Mouse (Mus musculus) hindbrain, postnatal 0 days (tissue): ENCODE results near the gene Ins2. TPM values are rescaled to one million over a fixed set of nuclear protein-coding genes. Genes with fewer than 3 reads are reported as not detected.

ENCODE experiments used
- ATAC-seq: fragments of 200-750 bp; cut with Nextera tagmentation; 2 replicates; pipeline ENCODE4 v1.8.0; 2017; ENCODE audit warnings: mild to moderate bottlenecking, moderate TSS enrichment, moderate library complexity
- DNase-seq: peaks from one replicate; pipeline ENCODE4 v3.0.0-alpha.2; 2015; ENCODE audit warnings: low spot score
- H3K27ac ChIP-seq: fragments of 300-500 bp; sonication (generic); 2 replicates; pipeline ENCODE4 v1.5.1; 2014; ENCODE audit warnings: mild to moderate bottlenecking
- H3K27me3 ChIP-seq: fragments of 300-500 bp; sonication (generic); 2 replicates; pipeline ENCODE4 v1.6.1; 2014; ENCODE audit warnings: low read length, mixed read lengths; ENCODE audit not compliant: insufficient read depth
- H3K36me3 ChIP-seq: fragments of 300-500 bp; sonication (generic); 2 replicates; pipeline ENCODE4 v1.6.1; 2014; ENCODE audit warnings: low read length, mixed read lengths; ENCODE audit not compliant: insufficient read depth
- H3K4me1 ChIP-seq: fragments of 300-500 bp; sonication (generic); 2 replicates; pipeline ENCODE4 v1.6.1; 2014; ENCODE audit warnings: antibody characterized with exemption, low read length, mixed read lengths; ENCODE audit not compliant: insufficient read depth
- H3K4me2 ChIP-seq: fragments of 300-500 bp; sonication (generic); 2 replicates; pipeline ENCODE4 v1.6.1; 2014; ENCODE audit warnings: low read depth, mild to moderate bottlenecking, low read length, moderate library complexity, mixed read lengths
- H3K4me3 ChIP-seq: fragments of 300-500 bp; sonication (generic); 2 replicates; pipeline ENCODE4 v1.5.1; 2014; ENCODE audit warnings: low read length
- H3K9ac ChIP-seq: fragments of 300-500 bp; sonication (generic); replicated peaks from 2 replicates; pipeline ENCODE4 v1.6.1; 2014; ENCODE audit warnings: mild to moderate bottlenecking, low read length, moderate library complexity, mixed read lengths
- H3K9me3 ChIP-seq: fragments of 300-500 bp; sonication (generic); 2 replicates; pipeline ENCODE4 v1.6.1; 2016; ENCODE audit warnings: low read length, mixed read lengths
- CTCF ChIP-seq: IDR thresholded peaks from 2 replicates; pipeline ENCODE4 v1.5.1; 2016; ENCODE audit warnings: antibody characterized with exemption, control low read depth, low read depth
- WGBS: fragments of 180-500 bp; shearing (Covaris S2); extraction: QIAGEN DNeasy Blood & Tissue Kit; methylation state at CpG from one replicate; pipeline ENCODE4 v1.1.7; 2014; 5-methylcytosine and 5-hydroxymethylcytosine counted together
- polyA plus RNA-seq: library from polyadenylated mRNA; unstranded; fragments of >200 nt; fragmentation: Nextera tagmentation; extraction: Ambion mirVana; gene quantifications from 2 replicates; pipeline ENCODE4 v1.2.1, GENCODE M21; 2015
- total RNA-seq: library from RNA; depleted of rRNA; stranded (reverse); fragments of >200 nt; gene quantifications from 2 replicates; pipeline ENCODE4 v1.2.3, GENCODE M21; 2014; rRNA removed

Gene Ins2
- total RNA-seq (not detected in 2 replicates), polyA plus RNA-seq (1.4 and 2.7 TPM in 2 replicates)

GRCm38 (mm10) chr7:142743281-142743680, at the start of gene Ins2:
Gene Ins2 (minus strand): TSS chr7:142743381.
- Histone ChIP-seq H3K9me3 (no peaks in the 10 kb centered on the region), H3K4me1 (no peaks in the 10 kb centered on the region), H3K27me3 (no peaks in the 10 kb centered on the region), H3K36me3 (no peaks in the 10 kb centered on the region), H3K9ac (no peak within 1 kb of the TSS), H3K4me3 (no peak within 1 kb of the TSS), H3K27ac (no peak within 1 kb of the TSS), H3K4me2 (no peak within 1 kb of the TSS)
- WGBS, result 78% methylated on average over 1 of the region's 1 CpGs
- DNase-seq, result no peak
- no peak for TF ChIP-seq CTCF
- ATAC-seq, result no peak

- Histone ChIP-seq H3K36me3 (no peaks in the 10 kb centered on the region), H3K9ac (no peak overlapping the region), H3K9me3 (no peaks in the 10 kb centered on the region), H3K4me3 (no peak overlapping the region), H3K4me1 (no peaks in the 10 kb centered on the region), H3K27me3 (no peaks in the 10 kb centered on the region), H3K4me2 (no peak overlapping the region), H3K27ac (no peak overlapping the region)
- 38% methylated on average over 1 of the region's 1 CpGs for WGBS
- ATAC-seq (no peak), DNase-seq (no peak)
- no peak for TF ChIP-seq CTCF
Observed at GRCm38 (mm10) chr7:142792650-142793275, 49.6 kb upstream of the Ins2 start.

- H3K9ac ChIP-seq, result no peak overlapping the region
- ATAC-seq, result no peak
- DNase-seq, result peak; percentile 20
- 34% methylated on average over 9 of the region's 9 CpGs for WGBS
- TF ChIP-seq CTCF, result no peak
- no peaks in the 10 kb centered on the region for H3K4me1 ChIP-seq
- no peaks in the 10 kb centered on the region for H3K27me3 ChIP-seq
- no peaks in the 10 kb centered on the region for H3K36me3 ChIP-seq
- H3K4me2 ChIP-seq, result no peak overlapping the region
- H3K9me3 ChIP-seq, result no peaks in the 10 kb centered on the region
- H3K4me3 ChIP-seq, result no peak overlapping the region
- no peak overlapping the region for H3K27ac ChIP-seq
Observed at GRCm38 (mm10) chr7:142789667-142790066, 46.5 kb upstream of the Ins2 start.

- peak; percentile 74 for DNase-seq
- no peak overlapping the region for H3K4me3 ChIP-seq
Observed at GRCm38 (mm10) chr7:142737772-142738171, 5.4 kb downstream of the Ins2 start.

GRCm38 (mm10) chr7:142736943-142737490, 6.2 kb downstream of the Ins2 start:
- H3K9ac ChIP-seq, result no peak overlapping the region
- TF ChIP-seq CTCF, result peak; percentile 89
- WGBS, result 72% methylated on average over 1 of the region's 1 CpGs
- H3K27ac ChIP-seq, result no peak overlapping the region
- no peak for ATAC-seq
- H3K36me3 ChIP-seq, result no peaks in the 10 kb centered on the region
- H3K27me3 ChIP-seq, result no peaks in the 10 kb centered on the region
- DNase-seq, result peak; percentile 83
- no peaks in the 10 kb centered on the region for H3K4me1 ChIP-seq
- no peak overlapping the region for H3K4me2 ChIP-seq
- no peaks in the 10 kb centered on the region for H3K9me3 ChIP-seq
- H3K4me3 ChIP-seq, result no peak overlapping the region

More at GRCm38 (mm10) chr7:142737772-142738171, 5.4 kb downstream of the Ins2 start:
- 11% methylated on average over 3 of the region's 3 CpGs for WGBS
- H3K9me3 ChIP-seq, result no peaks in the 10 kb centered on the region
- no peak overlapping the region for H3K9ac ChIP-seq
- no peak overlapping the region for H3K4me2 ChIP-seq
- no peaks in the 10 kb centered on the region for H3K36me3 ChIP-seq
- H3K4me1 ChIP-seq, result no peaks in the 10 kb centered on the region
- no peaks in the 10 kb centered on the region for H3K27me3 ChIP-seq
- H3K27ac ChIP-seq, result no peak overlapping the region
- ATAC-seq, result no peak
- TF ChIP-seq CTCF, result peak; percentile 79

GRCm38 (mm10) chr7:142725973-142726372, 17.2 kb downstream of the Ins2 start:
- TF ChIP-seq CTCF, result peak; percentile 66
- WGBS, result 53% methylated on average over 3 of the region's 3 CpGs

GRCm38 (mm10) chr7:142720725-142721124, 22.5 kb downstream of the Ins2 start:
- H3K27me3 ChIP-seq, result no peaks in the 10 kb centered on the region
- TF ChIP-seq CTCF, result peak; percentile 71
- DNase-seq (peak; percentile 53), ATAC-seq (no peak)
- no peaks in the 10 kb centered on the region for H3K36me3 ChIP-seq
- H3K4me1 ChIP-seq, result no peaks in the 10 kb centered on the region
- WGBS, result 0% methylated on average over 2 of the region's 2 CpGs
- H3K9me3 ChIP-seq, result no peaks in the 10 kb centered on the region
- H3K4me3 ChIP-seq, result no peak overlapping the region
- no peak overlapping the region for H3K4me2 ChIP-seq
- no peak overlapping the region for H3K27ac ChIP-seq
- no peak overlapping the region for H3K9ac ChIP-seq

More at GRCm38 (mm10) chr7:142725973-142726372, 17.2 kb downstream of the Ins2 start:
- H3K36me3 ChIP-seq, result no peaks in the 10 kb centered on the region
- H3K9me3 ChIP-seq, result no peaks in the 10 kb centered on the region
- no peaks in the 10 kb centered on the region for H3K4me1 ChIP-seq
- H3K9ac ChIP-seq, result no peak overlapping the region
- peak; percentile 53 for DNase-seq
- no peak for ATAC-seq
- no peak overlapping the region for H3K4me2 ChIP-seq
- no peak overlapping the region for H3K4me3 ChIP-seq
- no peaks in the 10 kb centered on the region for H3K27me3 ChIP-seq
- H3K27ac ChIP-seq, result no peak overlapping the region
